ENCODE assay signal across 8 mouse cellular contexts in the genomic region with DNA sequence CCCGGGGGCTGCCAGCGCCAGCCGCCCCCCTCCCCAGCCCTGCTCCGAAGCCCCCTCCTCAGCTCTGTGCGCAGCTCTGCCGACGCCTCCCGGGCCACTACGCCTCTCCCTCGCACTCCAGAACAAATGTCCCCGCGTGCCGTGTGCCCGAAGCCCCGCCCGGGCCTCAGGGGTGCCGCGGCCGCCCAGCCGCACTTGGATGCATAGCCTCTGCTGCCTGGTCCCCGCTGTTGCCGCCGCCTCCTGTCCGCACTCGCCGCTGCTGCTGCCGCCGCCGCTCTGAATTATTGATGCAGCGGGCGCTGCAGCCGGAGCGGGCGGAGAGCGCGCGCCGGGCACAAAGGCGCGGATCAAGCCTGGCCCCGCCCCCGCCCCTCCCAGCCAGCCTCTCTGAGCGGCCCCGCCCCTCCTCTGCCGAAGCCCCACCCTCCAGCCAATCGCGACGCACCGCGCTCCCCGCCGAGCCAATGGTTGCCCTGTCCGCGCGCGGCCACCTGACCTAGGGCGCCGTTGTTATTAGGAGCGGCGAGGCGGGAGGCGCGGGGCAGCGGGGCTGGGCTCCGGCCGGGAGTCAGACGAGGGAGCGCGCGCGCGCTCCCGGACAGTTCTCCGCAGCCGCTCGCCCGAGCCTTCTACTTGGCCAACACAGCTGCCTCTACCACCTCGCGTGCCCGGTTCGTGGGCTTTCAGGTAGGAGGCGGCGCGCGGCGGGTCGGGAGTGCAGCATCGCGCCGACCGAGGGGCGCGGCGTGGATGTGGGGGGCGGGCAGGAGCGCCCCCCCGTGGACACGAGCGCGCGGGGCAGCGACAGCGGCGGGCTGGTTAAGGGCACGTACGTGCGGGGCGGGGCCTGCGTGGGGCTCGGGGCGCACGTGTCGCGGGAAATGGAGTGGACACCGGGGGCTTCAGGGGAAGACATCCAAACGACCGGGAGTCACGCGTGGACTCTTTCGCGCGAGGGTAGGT. TPM values are rescaled to one million over a fixed set of nuclear protein-coding genes. Genes with fewer than 3 reads are reported as not detected.
DNase-seq lines count a peak whose midpoint lies in the region; ATAC-seq and TF ChIP-seq lines count a peak whose summit lies in the region.

Cbln1 (minus strand) TSS at position 339 of the 966 bp plus-strand sequence.

- no peak for TF ChIP-seq POLR2A in small intestine, adult 2 months (IDR thresholded peaks at IDR 0.05; ENCODE audit: low read depth, low read length)

- WGBS in embryonic facial prominence, embryonic 15.5 days: under 1% methylated on average over 119 of the region's 122 CpGs
- under 1% methylated on average over 113 of the region's 122 CpGs for WGBS in limb, embryonic 10.5 days
- under 1% methylated on average over 112 of the region's 122 CpGs for WGBS in midbrain, embryonic 11.5 days
- WGBS in small intestine, adult 2 months: 2% methylated on average over 119 of the region's 122 CpGs

- peaks cover 91% of the 10 kb centered on the region for H3K27me3 ChIP-seq in embryonic facial prominence, embryonic 15.5 days
- H3K27me3 ChIP-seq in limb, embryonic 10.5 days (ENCODE audit: low read depth, poor library complexity, severe bottlenecking): peaks cover 99% of the 10 kb centered on the region
- peaks cover 54% of the 10 kb centered on the region for H3K27me3 ChIP-seq in midbrain, embryonic 11.5 days (ENCODE audit: control insufficient read depth, insufficient read depth, low read length)
- H3K27me3 ChIP-seq in small intestine, adult 2 months (ENCODE audit: control insufficient read depth, insufficient read depth, low read length): peaks cover 71% of the 10 kb centered on the region

- no peaks in the 10 kb centered on the region for H3K9me3 ChIP-seq in embryonic facial prominence, embryonic 15.5 days (replicated peaks)
- no peaks in the 10 kb centered on the region for H3K9me3 ChIP-seq in limb, embryonic 10.5 days (replicated peaks)
- no peaks in the 10 kb centered on the region for H3K9me3 ChIP-seq in midbrain, embryonic 11.5 days (ENCODE audit: control insufficient read depth, low read length)

- no peaks in the 10 kb centered on the region for H3K36me3 ChIP-seq in embryonic facial prominence, embryonic 15.5 days
- H3K36me3 ChIP-seq in limb, embryonic 10.5 days: no peaks in the 10 kb centered on the region
- H3K36me3 ChIP-seq in midbrain, embryonic 11.5 days (ENCODE audit: control insufficient read depth, insufficient read depth, low read length): no peaks in the 10 kb centered on the region
- no peaks in the 10 kb centered on the region for H3K36me3 ChIP-seq in small intestine, adult 2 months (ENCODE audit: control insufficient read depth, insufficient read depth, low read length)

- peak within 1 kb of the TSS; percentile 97 for H3K4me2 ChIP-seq in embryonic facial prominence, embryonic 15.5 days (replicated peaks)
- peak within 1 kb of the TSS; percentile 95 for H3K4me2 ChIP-seq in midbrain, embryonic 11.5 days

- TF ChIP-seq CTCF in small intestine, adult 2 months (IDR thresholded peaks at IDR 0.05; ENCODE audit: extremely low read depth, insufficient read length, insufficient replicate concordance, low read depth, low read length): no peak

- H3K27ac ChIP-seq in embryonic facial prominence, embryonic 15.5 days (replicated peaks): no peak within 1 kb of the TSS
- H3K27ac ChIP-seq in limb, embryonic 10.5 days: peak within 1 kb of the TSS; percentile 83
- H3K27ac ChIP-seq in midbrain, embryonic 11.5 days (ENCODE audit: low read depth, low read length): 0 out of 2 replicates have a peak within 1 kb of the TSS, but pooled peaks have one; percentile 25
- no peak within 1 kb of the TSS for H3K27ac ChIP-seq in small intestine, adult 2 months (ENCODE audit: insufficient read depth, low read depth, low read length)

- peak; percentile 95 for ATAC-seq in embryonic facial prominence, embryonic 15.5 days (ENCODE audit: insufficient number of reproducible peaks, low FRiP score, low TSS enrichment, low read depth)
- ATAC-seq in midbrain, embryonic 11.5 days (ENCODE audit: low FRiP score): peak; percentile 93

- DNase-seq in c-Kit-negative CD71-positive TER-119-positive erythroid progenitor cells, embryonic 14.5 days (ENCODE audit: low read depth, low spot score): peak; percentile 20
- peak; percentile 65 for DNase-seq in heart, adult 8-10 months (ENCODE audit: low spot score)
- peak; percentile 71 to 76 for DNase-seq in kidney, adult 8-10 months
- DNase-seq in limb, embryonic 10.5 days (ENCODE audit: low spot score): peak; percentile 98
- peak; percentile 99 for DNase-seq in midbrain, embryonic 11.5 days (ENCODE audit: low spot score, missing footprints)
- DNase-seq in MN1 (ENCODE audit: low spot score): no peak

- peak within 1 kb of the TSS; percentile 51 for H3K4me3 ChIP-seq in embryonic facial prominence, embryonic 15.5 days (replicated peaks)
- H3K4me3 ChIP-seq in limb, embryonic 10.5 days: peak within 1 kb of the TSS; percentile 66
- peak within 1 kb of the TSS; percentile 53 for H3K4me3 ChIP-seq in midbrain, embryonic 11.5 days (ENCODE audit: low read depth, low read length)
- H3K4me3 ChIP-seq in small intestine, adult 2 months (ENCODE audit: low read depth, low read length): peak within 1 kb of the TSS; percentile 70

- H3K9ac ChIP-seq in embryonic facial prominence, embryonic 15.5 days: no peak within 1 kb of the TSS
- peak within 1 kb of the TSS; percentile 71 for H3K9ac ChIP-seq in midbrain, embryonic 11.5 days (ENCODE audit: low read length)

- peaks cover 43% of the 10 kb centered on the region for H3K4me1 ChIP-seq in embryonic facial prominence, embryonic 15.5 days
- H3K4me1 ChIP-seq in limb, embryonic 10.5 days: peaks cover 56% of the 10 kb centered on the region
- H3K4me1 ChIP-seq in midbrain, embryonic 11.5 days (ENCODE audit: control insufficient read depth, insufficient read depth, low read length): peaks cover 48% of the 10 kb centered on the region
- peaks cover 15% of the 10 kb centered on the region for H3K4me1 ChIP-seq in small intestine, adult 2 months (ENCODE audit: control insufficient read depth, insufficient read depth, insufficient read length, low read length)

RNA-seq across cellular contexts. Expression of gene Cbln1, which starts in this region (rescaled TPM):
- 0.51 and 0.61 TPM in 2 replicates for polyA plus RNA-seq in embryonic facial prominence, embryonic 15.5 days (2015; fragmentation: Nextera tagmentation; extraction: Ambion mirVana)
- under 1 TPM; 0.28 to 0.81 (median 0.38) TPM for total RNA-seq in heart, adult 8-10 months (2022)
- polyA plus RNA-seq in limb, embryonic 10.5 days (2016; fragmentation: Nextera tagmentation; extraction: Ambion mirVana): 1.8 and 2.1 TPM in 2 replicates
- polyA plus RNA-seq in midbrain, embryonic 11.5 days (2014; fragmentation: Nextera tagmentation; extraction: Ambion mirVana): 8.4 and 10.8 TPM in 2 replicates
- polyA plus RNA-seq in small intestine, adult 2 months (2012; rRNA removed): 0.09 and 0.11 TPM in 2 replicates

Comparison
In these comparisons a context has a peak if more than half of its experiments do, and no peak if none do; other contexts are left out.
1. Peak in ATAC-seq, H3K4me3 ChIP-seq and H3K4me2 ChIP-seq in embryonic facial prominence, embryonic 15.5 days; RNA of the gene not detected or under 1 TPM.
2. Peak in DNase-seq in heart, adult 8-10 months; RNA of the gene not detected or under 1 TPM.
3. H3K27ac ChIP-seq: peak in limb, embryonic 10.5 days (single experiment) and midbrain, embryonic 11.5 days (single experiment); none in embryonic facial prominence, embryonic 15.5 days (single experiment) and small intestine, adult 2 months (single experiment).
4. Peak in every context shown above with its lines, with median percentiles within 50 percentile points of each other: H3K4me3 ChIP-seq.